Mouse (Mus musculus) thymus, adult 2 months (tissue): ENCODE results near the gene Pacrg.

ENCODE experiments used
- CTCF ChIP-seq: fragments of 200-500 bp; IDR thresholded peaks from 2 replicates; pipeline ENCODE4 v1.5.1; 2012; ENCODE audit warnings: mild to moderate bottlenecking, control low read depth, low read length, moderate library complexity, borderline replicate concordance; ENCODE audit not compliant: control insufficient read depth, poor library complexity, insufficient read depth; ENCODE audit errors: extremely low read depth
- POLR2A ChIP-seq: fragments of 200-500 bp; IDR thresholded peaks from 2 replicates; pipeline ENCODE4 v1.6.1; 2012; ENCODE audit warnings: mild to moderate bottlenecking, low read length, control low read depth, moderate library complexity; ENCODE audit not compliant: control insufficient read depth, poor library complexity, insufficient read depth; ENCODE audit errors: extremely low read depth

DNA sequence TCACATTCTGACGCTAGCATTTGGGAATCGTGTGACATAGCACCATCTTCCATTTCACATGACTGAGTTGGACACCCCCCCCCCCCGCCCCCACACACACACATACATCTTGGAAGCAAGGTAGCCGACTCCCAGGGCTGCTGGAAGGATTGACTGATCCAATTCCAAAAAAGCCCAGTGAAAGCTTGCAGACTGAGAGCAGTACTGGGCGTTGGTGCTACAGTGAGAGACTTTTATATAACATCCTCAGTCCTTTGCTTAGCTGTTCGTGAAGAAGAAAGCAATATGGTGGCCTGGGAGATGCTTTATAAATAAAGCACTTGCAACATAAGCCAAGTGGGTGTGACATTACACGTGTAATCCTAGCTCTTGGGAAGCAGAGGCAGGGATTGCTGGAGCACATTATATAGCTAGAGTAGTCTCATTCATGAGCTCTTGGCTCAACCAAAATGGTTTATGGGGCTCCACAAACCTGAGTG lies 251.2 kb downstream of the Pacrg start:
- no peak for TF ChIP-seq CTCF
- no peak for TF ChIP-seq POLR2A
